Mouse (Mus musculus) cortical plate, adult 2 months (tissue): ENCODE data around the gene Zbtb7a.

Source experiments
- CTCF ChIP-seq: fragments of 200-500 bp; IDR thresholded peaks from 2 replicates; pipeline ENCODE4 v1.5.1; 2011; ENCODE audit warnings: mild to moderate bottlenecking, control low read depth, low read length; ENCODE audit not compliant: insufficient read depth; ENCODE audit errors: extremely low read depth
- POLR2A ChIP-seq: fragments of 200-500 bp; IDR thresholded peaks from 2 replicates; pipeline ENCODE4 v1.6.1; 2011; ENCODE audit warnings: mild to moderate bottlenecking, low read length, control low read depth; ENCODE audit not compliant: insufficient read depth; ENCODE audit errors: extremely low read depth

DNA sequence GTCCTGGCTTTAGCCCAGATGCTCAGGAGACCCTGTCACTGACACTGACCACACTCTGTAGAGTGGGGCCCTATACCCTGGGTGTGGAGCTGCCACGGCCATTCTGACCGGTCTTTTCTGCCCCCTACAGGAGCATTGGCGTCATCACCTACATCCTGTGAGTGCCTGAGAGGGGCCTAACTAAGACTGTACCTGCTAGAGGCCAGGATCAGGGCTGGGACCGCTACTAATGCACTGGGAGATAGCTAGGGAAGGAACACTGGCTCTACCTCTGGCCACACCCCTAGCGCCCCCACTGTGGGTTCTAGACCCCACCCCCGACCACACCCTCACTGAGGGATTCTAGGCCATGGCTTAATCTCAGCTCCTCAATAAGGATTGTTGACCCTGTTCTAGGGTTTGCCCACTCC lies 55.9 kb downstream of the Zbtb7a start:
- TF ChIP-seq CTCF (0 out of 2 replicates have a peak, but pooled peaks have one; percentile 10), POLR2A (no peak)
